Mouse (Mus musculus) intestine, embryonic 14.5 days (tissue): ENCODE results near the gene Nanp. TPM values are rescaled to one million over a fixed set of nuclear protein-coding genes. Genes with fewer than 3 reads are reported as not detected.

Source experiments
- ATAC-seq: fragments of 200-750 bp; cut with Nextera tagmentation; replicated peaks from 2 replicates; pipeline ENCODE4 v1.8.0; 2017; ENCODE audit warnings: low read depth, moderate number of reproducible peaks, moderate TSS enrichment, moderate library complexity; ENCODE audit not compliant: low FRiP score, low TSS enrichment
- DNase-seq: peaks from one replicate; pipeline ENCODE4 v3.0.0-alpha.2; 2018; ENCODE audit warnings: low spot score
- H3K27ac ChIP-seq: fragments of 300-500 bp; sonication (generic); 2 replicates; pipeline ENCODE4 v1.5.1; 2014; ENCODE audit warnings: low read depth, mild to moderate bottlenecking, control low read depth
- H3K27me3 ChIP-seq: fragments of 300-500 bp; sonication (generic); replicated peaks from 2 replicates; pipeline ENCODE4 v1.6.1; 2014; ENCODE audit warnings: low read length, control low read depth; ENCODE audit not compliant: control insufficient read depth, insufficient read depth
- H3K36me3 ChIP-seq: fragments of 300-500 bp; sonication (generic); 2 replicates; pipeline ENCODE4 v1.6.1; 2014; ENCODE audit warnings: low read length, control low read depth; ENCODE audit not compliant: control insufficient read depth, insufficient read depth
- H3K4me1 ChIP-seq: fragments of 300-500 bp; sonication (generic); replicated peaks from 2 replicates; pipeline ENCODE4 v1.6.1; 2014; ENCODE audit warnings: low read length, control low read depth, mixed read lengths; ENCODE audit not compliant: control insufficient read depth, insufficient read depth
- H3K4me2 ChIP-seq: fragments of 300-500 bp; sonication (generic); 2 replicates; pipeline ENCODE4 v1.6.1; 2014; ENCODE audit warnings: low read length
- H3K4me3 ChIP-seq: fragments of 300-500 bp; sonication (generic); 2 replicates; pipeline ENCODE4 v1.5.1; 2014; ENCODE audit warnings: low read depth, low read length, control low read depth, mixed read lengths
- H3K9ac ChIP-seq: fragments of 300-500 bp; sonication (generic); 2 replicates; pipeline ENCODE4 v1.6.1; 2014; ENCODE audit warnings: mild to moderate bottlenecking, low read length
- H3K9me3 ChIP-seq: fragments of 300-500 bp; sonication (generic); 2 replicates; pipeline ENCODE4 v1.6.1; 2016; ENCODE audit warnings: low read length, control low read depth; ENCODE audit not compliant: control insufficient read depth
- WGBS: fragments of 180-500 bp; shearing (Covaris S2); extraction: QIAGEN DNeasy Blood & Tissue Kit; methylation state at CpG from one replicate; pipeline ENCODE4 v1.1.7; 2014; 5-methylcytosine and 5-hydroxymethylcytosine counted together
- polyA plus RNA-seq: library from polyadenylated mRNA; unstranded; fragments of >200 nt; fragmentation: Nextera tagmentation; extraction: Ambion mirVana; gene quantifications from 2 replicates; pipeline ENCODE4 v1.2.1, GENCODE M21; 2014

The Nanp gene
- polyA plus RNA-seq, 1 experiment from 2014 or later: 51.4 TPM

- no peaks in the 10 kb centered on the region for H3K9me3 ChIP-seq
- H3K27me3 ChIP-seq: no peaks in the 10 kb centered on the region
- H3K36me3 ChIP-seq: no peaks in the 10 kb centered on the region
- H3K9ac ChIP-seq: no peak overlapping the region
- no peak overlapping the region for H3K4me2 ChIP-seq
- H3K27ac ChIP-seq: no peak overlapping the region
- WGBS: 79% methylated on average over 4 of the region's 4 CpGs
- no peak overlapping the region for H3K4me3 ChIP-seq
- H3K4me1 ChIP-seq: no peaks in the 10 kb centered on the region
- DNase-seq (peak; percentile 32), ATAC-seq (no peak)
These were observed 48.1 kb downstream of the Nanp start for GRCm38 (mm10) chr2:150991050-150991449.

GRCm38 (mm10) chr2:150990506-150990905, 48.7 kb downstream of the Nanp start:
- Histone ChIP-seq H3K36me3 (no peaks in the 10 kb centered on the region), H3K4me1 (no peaks in the 10 kb centered on the region), H3K9ac (no peak overlapping the region), H3K9me3 (no peaks in the 10 kb centered on the region), H3K27ac (no peak overlapping the region), H3K4me3 (no peak overlapping the region), H3K27me3 (no peaks in the 10 kb centered on the region), H3K4me2 (no peak overlapping the region)
- 65% methylated on average over 2 of the region's 2 CpGs for WGBS
- DNase-seq (peak; percentile 25), ATAC-seq (no peak)

GRCm38 (mm10) chr2:150985359-150985758, 53.8 kb downstream of the Nanp start:
- DNase-seq: no peak
- Histone ChIP-seq H3K9ac (no peak overlapping the region), H3K4me1 (peaks cover 10% of the 10 kb centered on the region), H3K27me3 (no peaks in the 10 kb centered on the region), H3K4me2 (no peak overlapping the region), H3K27ac (no peak overlapping the region), H3K36me3 (no peaks in the 10 kb centered on the region), H3K4me3 (no peak overlapping the region), H3K9me3 (no peaks in the 10 kb centered on the region)
- no peak for ATAC-seq
- 99% methylated on average over 2 of the region's 2 CpGs for WGBS

GRCm38 (mm10) chr2:150982051-150982450, 57.1 kb downstream of the Nanp start:
- no peak overlapping the region for H3K4me3 ChIP-seq
- no peak overlapping the region for H3K4me2 ChIP-seq
- no peaks in the 10 kb centered on the region for H3K27me3 ChIP-seq
- H3K4me1 ChIP-seq: peaks cover 10% of the 10 kb centered on the region
- no peak overlapping the region for H3K27ac ChIP-seq
- H3K9me3 ChIP-seq: no peaks in the 10 kb centered on the region
- DNase-seq (no peak), ATAC-seq (no peak)
- H3K9ac ChIP-seq: no peak overlapping the region
- H3K36me3 ChIP-seq: peaks cover 5% of the 10 kb centered on the region; the same call in 1 of the 2 replicates

GRCm38 (mm10) chr2:150981524-150981923, 57.7 kb downstream of the Nanp start:
- peaks cover 10% of the 10 kb centered on the region for H3K4me1 ChIP-seq
- H3K9ac ChIP-seq: no peak overlapping the region
- DNase-seq: no peak
- ATAC-seq: no peak
- H3K4me2 ChIP-seq: no peak overlapping the region
- peaks cover 10% of the 10 kb centered on the region; the same call in 1 of the 2 replicates for H3K36me3 ChIP-seq
- H3K9me3 ChIP-seq: no peaks in the 10 kb centered on the region
- H3K27me3 ChIP-seq: no peaks in the 10 kb centered on the region
- H3K4me3 ChIP-seq: no peak overlapping the region
- WGBS: 45% methylated on average over 7 of the region's 7 CpGs
- H3K27ac ChIP-seq: no peak overlapping the region

GRCm38 (mm10) chr2:150979861-150980620, 59.2 kb downstream of the Nanp start:
- Histone ChIP-seq H3K27me3 (no peaks in the 10 kb centered on the region), H3K9me3 (no peaks in the 10 kb centered on the region), H3K36me3 (peaks cover 19% of the 10 kb centered on the region), H3K27ac (no peak overlapping the region), H3K4me3 (no peak overlapping the region), H3K4me1 (peaks cover 10% of the 10 kb centered on the region), H3K9ac (no peak overlapping the region), H3K4me2 (no peak overlapping the region)
- 85% methylated on average over 14 of the region's 14 CpGs for whole genome bisulfite sequencing
- ATAC-seq (no peak), DNase-seq (no peak)

Other genes with a start within 250 kb of the Nanp start
- gene Abhd12, start 134.7 kb downstream of the Nanp start, polyA plus RNA-seq: 52.1 and 53.8 TPM in 2 replicates
- 42.5 and 45.8 TPM in 2 replicates for gene Gins1, start 134.0 kb downstream of the Nanp start, polyA plus RNA-seq
- 10.7 and 11.7 TPM in 2 replicates for gene Ninl, start within 50 bp of the Nanp start, polyA plus RNA-seq
- gene Gm14151, start 53.0 kb upstream of the Nanp start, polyA plus RNA-seq: not detected in 2 replicates
- gene Gm14147, start 58.8 kb upstream of the Nanp start, polyA plus RNA-seq: not detected in 2 replicates